Mouse (Mus musculus) hindbrain, postnatal 0 days (tissue): Measurements from ENCODE around the gene Fyttd1. TPM values are rescaled to one million over a fixed set of nuclear protein-coding genes. Genes with fewer than 3 reads are reported as not detected.

Experiments used
- ATAC-seq: fragments of 200-750 bp; cut with Nextera tagmentation; 2 replicates; pipeline ENCODE4 v1.8.0; 2017; ENCODE audit warnings: mild to moderate bottlenecking, moderate TSS enrichment, moderate library complexity
- DNase-seq: peaks from one replicate; pipeline ENCODE4 v3.0.0-alpha.2; 2015; ENCODE audit warnings: low spot score
- H3K27ac ChIP-seq: fragments of 300-500 bp; sonication (generic); 2 replicates; pipeline ENCODE4 v1.5.1; 2014; ENCODE audit warnings: mild to moderate bottlenecking
- H3K27me3 ChIP-seq: fragments of 300-500 bp; sonication (generic); 2 replicates; pipeline ENCODE4 v1.6.1; 2014; ENCODE audit warnings: low read length, mixed read lengths; ENCODE audit not compliant: insufficient read depth
- H3K36me3 ChIP-seq: fragments of 300-500 bp; sonication (generic); 2 replicates; pipeline ENCODE4 v1.6.1; 2014; ENCODE audit warnings: low read length, mixed read lengths; ENCODE audit not compliant: insufficient read depth
- H3K4me1 ChIP-seq: fragments of 300-500 bp; sonication (generic); 2 replicates; pipeline ENCODE4 v1.6.1; 2014; ENCODE audit warnings: antibody characterized with exemption, low read length, mixed read lengths; ENCODE audit not compliant: insufficient read depth
- H3K4me2 ChIP-seq: fragments of 300-500 bp; sonication (generic); 2 replicates; pipeline ENCODE4 v1.6.1; 2014; ENCODE audit warnings: low read depth, mild to moderate bottlenecking, low read length, moderate library complexity, mixed read lengths
- H3K4me3 ChIP-seq: fragments of 300-500 bp; sonication (generic); 2 replicates; pipeline ENCODE4 v1.5.1; 2014; ENCODE audit warnings: low read length
- H3K9ac ChIP-seq: fragments of 300-500 bp; sonication (generic); replicated peaks from 2 replicates; pipeline ENCODE4 v1.6.1; 2014; ENCODE audit warnings: mild to moderate bottlenecking, low read length, moderate library complexity, mixed read lengths
- H3K9me3 ChIP-seq: fragments of 300-500 bp; sonication (generic); 2 replicates; pipeline ENCODE4 v1.6.1; 2016; ENCODE audit warnings: low read length, mixed read lengths
- CTCF ChIP-seq: IDR thresholded peaks from 2 replicates; pipeline ENCODE4 v1.5.1; 2016; ENCODE audit warnings: antibody characterized with exemption, control low read depth, low read depth
- WGBS: fragments of 180-500 bp; shearing (Covaris S2); extraction: QIAGEN DNeasy Blood & Tissue Kit; methylation state at CpG from one replicate; pipeline ENCODE4 v1.1.7; 2014; 5-methylcytosine and 5-hydroxymethylcytosine counted together
- polyA plus RNA-seq: library from polyadenylated mRNA; unstranded; fragments of >200 nt; fragmentation: Nextera tagmentation; extraction: Ambion mirVana; gene quantifications from 2 replicates; pipeline ENCODE4 v1.2.1, GENCODE M21; 2015
- total RNA-seq: library from RNA; depleted of rRNA; stranded (reverse); fragments of >200 nt; gene quantifications from 2 replicates; pipeline ENCODE4 v1.2.3, GENCODE M21; 2014

The Fyttd1 gene
- total and polyA plus RNA-seq, 2 experiments from 2014 or later: 51.0 to 120 TPM

- H3K27me3 ChIP-seq: no peaks in the 10 kb centered on the region
- TF ChIP-seq CTCF: no peak
- DNase-seq (peak; percentile 37), ATAC-seq (no peak)
- H3K9ac ChIP-seq: no peak overlapping the region
- H3K27ac ChIP-seq: no peak overlapping the region
- no peaks in the 10 kb centered on the region for H3K9me3 ChIP-seq
- H3K36me3 ChIP-seq: peaks cover 5% of the 10 kb centered on the region; the same call in 1 of the 2 replicates
- no peaks in the 10 kb centered on the region for H3K4me1 ChIP-seq
- no peak overlapping the region for H3K4me3 ChIP-seq
- H3K4me2 ChIP-seq: no peak overlapping the region
- WGBS: 54% methylated on average over 2 of the region's 2 CpGs
Measured at GRCm38 (mm10) chr16:32854050-32854571, 23.2 kb upstream of the Fyttd1 start.

- WGBS: 90% methylated on average over 3 of the region's 3 CpGs
- no peak overlapping the region for H3K4me2 ChIP-seq
Measured at GRCm38 (mm10) chr16:32856751-32857150, 20.5 kb upstream of the Fyttd1 start.

GRCm38 (mm10) chr16:32858356-32858755 lies 18.9 kb upstream of the Fyttd1 start:
- H3K9me3 ChIP-seq: no peaks in the 10 kb centered on the region
- TF ChIP-seq CTCF: no peak
- H3K4me2 ChIP-seq: no peak overlapping the region
- DNase-seq (no peak), ATAC-seq (no peak)
- no peak overlapping the region for H3K4me3 ChIP-seq
- no peaks in the 10 kb centered on the region; the same call in 1 of the 2 replicates for H3K36me3 ChIP-seq
- H3K4me1 ChIP-seq: no peaks in the 10 kb centered on the region
- 72% methylated on average over 4 of the region's 4 CpGs for WGBS
- H3K27ac ChIP-seq: 0 out of 2 replicates have a peak overlapping the region, but pooled peaks have one; percentile 11
- no peaks in the 10 kb centered on the region for H3K27me3 ChIP-seq
- no peak overlapping the region for H3K9ac ChIP-seq

More at GRCm38 (mm10) chr16:32856751-32857150, 20.5 kb upstream of the Fyttd1 start:
- Histone ChIP-seq H3K27me3 (no peaks in the 10 kb centered on the region), H3K4me3 (no peak overlapping the region), H3K27ac (no peak overlapping the region), H3K36me3 (no peaks in the 10 kb centered on the region; the same call in 1 of the 2 replicates), H3K4me1 (no peaks in the 10 kb centered on the region), H3K9ac (no peak overlapping the region), H3K9me3 (no peaks in the 10 kb centered on the region)
- TF ChIP-seq CTCF: no peak
- DNase-seq (no peak), ATAC-seq (no peak)

GRCm38 (mm10) chr16:32858771-32859636 lies 18.3 kb upstream of the Fyttd1 start:
- DNase-seq (no peak), ATAC-seq (no peak)
- WGBS: 74% methylated on average over 12 of the region's 12 CpGs

GRCm38 (mm10) chr16:32861813-32862385 lies 15.4 kb upstream of the Fyttd1 start:
- no peaks in the 10 kb centered on the region; the same call in 1 of the 2 replicates for H3K36me3 ChIP-seq
- 85% methylated on average over 3 of the region's 3 CpGs for WGBS
- DNase-seq (no peak), ATAC-seq (no peak)
- TF ChIP-seq CTCF: no peak
- H3K9me3 ChIP-seq: no peaks in the 10 kb centered on the region
- H3K9ac ChIP-seq: no peak overlapping the region
- no peak overlapping the region for H3K4me2 ChIP-seq
- peaks cover 3% of the 10 kb centered on the region; the same call in 1 of the 2 replicates for H3K4me1 ChIP-seq
- no peak overlapping the region for H3K27ac ChIP-seq
- H3K4me3 ChIP-seq: no peak overlapping the region
- H3K27me3 ChIP-seq: no peaks in the 10 kb centered on the region

More at GRCm38 (mm10) chr16:32858771-32859636, 18.3 kb upstream of the Fyttd1 start:
- Histone ChIP-seq H3K27ac (0 out of 2 replicates have a peak overlapping the region, but pooled peaks have one; percentile 11), H3K36me3 (no peaks in the 10 kb centered on the region; the same call in 1 of the 2 replicates), H3K9ac (no peak overlapping the region), H3K4me2 (no peak overlapping the region), H3K4me1 (no peaks in the 10 kb centered on the region), H3K9me3 (no peaks in the 10 kb centered on the region), H3K4me3 (no peak overlapping the region), H3K27me3 (no peaks in the 10 kb centered on the region)
- no peak for TF ChIP-seq CTCF

GRCm38 (mm10) chr16:32865401-32865800 lies 11.9 kb upstream of the Fyttd1 start:
- Histone ChIP-seq H3K36me3 (no peaks in the 10 kb centered on the region), H3K27ac (no peak overlapping the region), H3K27me3 (no peaks in the 10 kb centered on the region), H3K9ac (no peak overlapping the region), H3K4me3 (no peak overlapping the region), H3K4me2 (no peak overlapping the region), H3K4me1 (peaks cover 14% of the 10 kb centered on the region), H3K9me3 (no peaks in the 10 kb centered on the region)
- ATAC-seq (no peak), DNase-seq (no peak)
- WGBS: 92% methylated on average over 4 of the region's 4 CpGs
- TF ChIP-seq CTCF: no peak
